Mouse (Mus musculus) heart, adult 9 months (tissue): ENCODE measurements around the gene Aco2.
"Not testable (repeated sequence)": the region's sequence is repeated elsewhere in the genome, so short reads cannot be mapped to it uniquely, and the experiment has no call there.

ENCODE experiments used
- DNase-seq, 2 experiments: peaks; one replicate each; pipeline ENCODE4 v3.0.0; 2022; ENCODE audit warnings: low spot score in 2 of 2

Gene Aco2

GRCm38 (mm10) chr15:81879531-81880401, 7.7 kb downstream of the Aco2 start:
- DNase-seq: peak in 1 of 2 experiments; percentile 54

- DNase-seq: no peak
Observed at GRCm38 (mm10) chr15:81882348-81882747, 10.2 kb downstream of the Aco2 start.

- no peak for DNase-seq
Observed at GRCm38 (mm10) chr15:81885418-81885934, 13.4 kb downstream of the Aco2 start.

- no peak for DNase-seq
Observed at GRCm38 (mm10) chr15:81886795-81887550, 14.9 kb downstream of the Aco2 start.

- DNase-seq: peak; percentile 44 to 50
Observed at GRCm38 (mm10) chr15:81889175-81889574, 17.1 kb downstream of the Aco2 start.

GRCm38 (mm10) chr15:81891140-81891802, 19.2 kb downstream of the Aco2 start:
- DNase-seq: no peak

- DNase-seq: no peak
Observed at GRCm38 (mm10) chr15:81891822-81892580, 19.9 kb downstream of the Aco2 start.

GRCm38 (mm10) chr15:81894002-81894401, 21.9 kb downstream of the Aco2 start:
- no peak for DNase-seq

- no peak for DNase-seq
Observed at GRCm38 (mm10) chr15:81896407-81896806, 24.3 kb downstream of the Aco2 start.

GRCm38 (mm10) chr15:81897607-81898285, 25.6 kb downstream of the Aco2 start:
- no peak for DNase-seq

- peak; percentile 36 to 38 for DNase-seq
Observed at GRCm38 (mm10) chr15:81898751-81899150, 26.6 kb downstream of the Aco2 start.

- DNase-seq: peak in 1 of 2 experiments; percentile 36
Observed at GRCm38 (mm10) chr15:81904939-81905338, 32.8 kb downstream of the Aco2 start.

- DNase-seq: no peak
Observed at GRCm38 (mm10) chr15:81907953-81908352, 35.8 kb downstream of the Aco2 start.

GRCm38 (mm10) chr15:81908767-81909166, 36.7 kb downstream of the Aco2 start:
- not testable (repeated sequence) for DNase-seq

- DNase-seq: no peak
Observed at GRCm38 (mm10) chr15:81912498-81912897, 40.4 kb downstream of the Aco2 start.

- DNase-seq: no peak
Observed at GRCm38 (mm10) chr15:81914668-81915067, 42.6 kb downstream of the Aco2 start.

GRCm38 (mm10) chr15:81915663-81916062, 43.6 kb downstream of the Aco2 start:
- peak in 1 of 2 experiments; percentile 21 for DNase-seq

GRCm38 (mm10) chr15:81917201-81917600, 45.1 kb downstream of the Aco2 start:
- DNase-seq: no peak

- DNase-seq: peak in 1 of 2 experiments; percentile 63
Observed at GRCm38 (mm10) chr15:81917621-81918463, 45.7 kb downstream of the Aco2 start.

GRCm38 (mm10) chr15:81919062-81919461, 47.0 kb downstream of the Aco2 start:
- DNase-seq: no peak
